Mouse (Mus musculus) erythroblast, embryonic 14.5 days (primary cell): ENCODE results near the gene Gm20075. TPM values are rescaled to one million over a fixed set of nuclear protein-coding genes. Genes with fewer than 3 reads are reported as not detected.
"Not testable (repeated sequence)": the region's sequence is repeated elsewhere in the genome, so short reads cannot be mapped to it uniquely, and the experiment has no call there.

ENCODE experiments used
- H3K27me3 ChIP-seq: 2 replicates; pipeline ENCODE4 v1.6.1; 2012; ENCODE audit warnings: inconsistent platforms; ENCODE audit not compliant: control insufficient read depth
- H3K36me3 ChIP-seq: 2 replicates; pipeline ENCODE4 v1.6.1; 2012; ENCODE audit warnings: mild to moderate bottlenecking, inconsistent platforms; ENCODE audit not compliant: control insufficient read depth
- H3K4me1 ChIP-seq: 2 replicates; pipeline ENCODE4 v1.6.1; 2012; ENCODE audit warnings: inconsistent platforms; ENCODE audit not compliant: control insufficient read depth
- H3K4me3 ChIP-seq: replicated peaks from 2 replicates; pipeline ENCODE3; 2012; ENCODE audit warnings: moderate library complexity, mild to moderate bottlenecking, inconsistent platforms
- H3K9me3 ChIP-seq: 2 replicates; pipeline ENCODE4 v1.6.1; 2012; ENCODE audit warnings: low read length, inconsistent platforms, mixed read lengths; ENCODE audit not compliant: control insufficient read depth
- GATA1 ChIP-seq: IDR thresholded peaks from 2 replicates; pipeline ENCODE4 v1.6.1; 2012; ENCODE audit warnings: low read length, inconsistent platforms, mixed read lengths
- TAL1 ChIP-seq: IDR thresholded peaks from 3 replicates; pipeline ENCODE4 v1.6.1; 2012; ENCODE audit warnings: low read length, inconsistent platforms, mixed read lengths
- polyA plus RNA-seq: library from polyadenylated mRNA; stranded (reverse); fragments of >175 nt; gene quantifications from 2 replicates; pipeline ENCODE4 v1.2.3, GENCODE M21; 2012

Gm20075 gene
- 0.02 and 0.06 TPM in 2 replicates for polyA plus RNA-seq

DNA sequence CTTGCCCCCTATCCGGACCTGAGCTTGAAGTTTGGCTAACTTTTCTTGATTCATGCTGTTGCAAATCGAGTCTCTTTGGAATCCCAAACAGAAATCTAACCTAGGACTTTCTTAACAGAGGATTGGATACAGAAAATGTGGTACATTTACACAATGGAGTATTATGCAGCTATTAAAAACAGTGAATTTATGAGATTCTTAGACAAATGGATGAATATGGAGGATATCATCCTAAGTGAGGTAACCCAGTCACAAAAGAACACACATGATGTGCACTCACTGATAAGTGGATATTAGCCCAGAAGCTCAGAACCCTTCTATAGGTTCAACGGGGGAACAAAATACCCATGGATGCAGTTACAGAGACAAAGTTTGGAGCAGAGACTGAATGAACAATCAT lies at the start of gene Gm20075:
Gene Gm20075, minus strand, starts transcription at position 101 of the 400 bp plus-strand sequence.
- H3K4me1 ChIP-seq, H3K9me3 ChIP-seq, H3K27me3 ChIP-seq, H3K36me3 ChIP-seq, H3K4me3 ChIP-seq: not testable (repeated sequence)

DNA sequence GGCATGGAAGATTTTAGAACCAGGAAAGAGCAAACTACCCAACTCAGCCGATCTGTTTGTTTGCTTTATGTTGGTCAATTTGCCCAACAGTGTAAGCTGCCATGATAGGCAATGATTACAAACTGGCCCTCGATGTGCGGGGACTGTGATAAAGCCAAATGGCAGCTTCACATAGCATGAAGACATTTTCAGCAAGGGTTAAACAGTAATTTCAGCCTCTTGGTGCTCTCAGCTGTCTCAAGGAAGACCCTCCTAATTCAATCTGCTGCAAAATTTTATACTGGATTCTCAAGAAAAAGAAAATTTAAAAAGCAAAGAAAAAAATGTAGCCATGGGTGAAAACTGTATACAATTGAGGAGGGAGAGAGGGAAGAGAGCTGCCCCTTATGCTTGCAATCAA lies 47.9 kb upstream of the Gm20075 start:
- H3K4me3 ChIP-seq, result no peak overlapping the region
- no peaks in the 10 kb centered on the region for H3K4me1 ChIP-seq
- peaks cover 50% of the 10 kb centered on the region for H3K27me3 ChIP-seq
- no peaks in the 10 kb centered on the region for H3K9me3 ChIP-seq
- TF ChIP-seq GATA1 (no peak), TAL1 (no peak)
- no peaks in the 10 kb centered on the region for H3K36me3 ChIP-seq

DNA sequence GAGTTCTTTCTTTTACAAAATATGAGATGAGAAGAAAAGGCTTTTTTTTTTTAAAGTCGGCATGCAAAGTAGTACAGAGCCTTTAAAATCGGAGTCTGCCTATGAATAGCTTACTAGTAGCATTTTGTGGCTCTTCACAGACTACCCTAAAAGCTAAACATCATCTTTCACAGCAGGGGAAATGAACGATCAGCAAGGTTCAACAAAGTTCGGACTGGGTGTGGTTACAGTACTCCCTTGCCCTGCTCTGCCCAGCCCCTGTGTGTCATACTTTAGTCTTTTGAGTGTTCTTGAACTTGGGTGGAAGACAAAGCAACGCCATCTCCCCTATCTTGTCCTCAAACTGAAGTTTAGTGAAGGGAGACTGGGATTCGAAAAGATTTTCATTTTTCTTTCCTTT lies 45.5 kb upstream of the Gm20075 start:
- peaks cover 26% of the 10 kb centered on the region for H3K27me3 ChIP-seq
- TF ChIP-seq TAL1, result no peak
- no peak for TF ChIP-seq GATA1
- H3K36me3 ChIP-seq, result no peaks in the 10 kb centered on the region
- no peak overlapping the region for H3K4me3 ChIP-seq
- H3K9me3 ChIP-seq, result no peaks in the 10 kb centered on the region
- no peaks in the 10 kb centered on the region for H3K4me1 ChIP-seq

DNA sequence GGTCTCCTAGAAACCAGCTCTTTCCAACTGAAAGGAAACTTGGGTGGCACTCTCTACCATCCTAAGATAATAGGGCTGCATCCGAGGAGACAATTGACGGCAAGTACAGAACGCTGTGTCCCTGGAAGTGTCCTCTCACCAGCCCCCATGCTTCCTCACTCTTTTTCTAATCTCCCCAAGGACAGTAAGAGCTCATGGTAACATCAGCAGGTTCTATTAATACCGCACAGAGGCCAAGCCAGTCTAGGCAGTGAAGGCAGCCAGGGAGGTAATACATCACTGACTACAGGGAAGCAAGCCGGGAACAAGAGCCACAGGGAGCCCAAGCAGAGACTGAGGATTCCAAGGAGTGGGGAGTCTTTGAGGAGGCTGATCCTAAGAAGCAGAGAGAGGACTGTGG lies 43.8 kb upstream of the Gm20075 start:
- TF ChIP-seq GATA1 (no peak), TAL1 (no peak)
- H3K4me3 ChIP-seq, result no peak overlapping the region

DNA sequence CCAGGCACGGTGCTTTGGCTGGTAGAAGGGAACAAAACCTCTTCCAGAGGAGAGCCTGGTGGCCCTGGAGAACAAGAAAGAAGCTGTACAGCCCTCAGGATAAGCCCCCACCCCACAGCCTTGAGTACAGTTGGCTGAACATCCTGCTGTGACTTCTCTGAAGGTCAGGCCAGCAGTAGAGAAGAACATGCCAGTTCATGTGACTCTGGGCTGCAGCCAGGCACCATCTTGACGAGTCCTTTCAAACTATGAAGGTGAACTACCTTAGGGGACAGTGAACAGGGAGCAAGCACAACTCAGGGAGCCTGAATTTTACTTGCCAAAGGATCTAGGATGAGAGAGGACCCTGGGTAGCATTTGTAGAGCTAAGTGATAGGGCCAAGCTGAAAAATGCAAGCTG lies 31.5 kb upstream of the Gm20075 start:
- TF ChIP-seq TAL1 (no peak), GATA1 (no peak)
- H3K9me3 ChIP-seq, result no peaks in the 10 kb centered on the region
- H3K27me3 ChIP-seq, result no peaks in the 10 kb centered on the region
- H3K4me3 ChIP-seq, result no peak overlapping the region
- peaks cover 2% of the 10 kb centered on the region; the same call in 1 of the 2 replicates for H3K4me1 ChIP-seq
- H3K36me3 ChIP-seq, result no peaks in the 10 kb centered on the region

More for the DNA sequence above, 43.8 kb upstream of the Gm20075 start:
- H3K9me3 ChIP-seq, result no peaks in the 10 kb centered on the region
- peaks cover 9% of the 10 kb centered on the region for H3K27me3 ChIP-seq
- no peaks in the 10 kb centered on the region for H3K36me3 ChIP-seq
- H3K4me1 ChIP-seq, result no peaks in the 10 kb centered on the region

DNA sequence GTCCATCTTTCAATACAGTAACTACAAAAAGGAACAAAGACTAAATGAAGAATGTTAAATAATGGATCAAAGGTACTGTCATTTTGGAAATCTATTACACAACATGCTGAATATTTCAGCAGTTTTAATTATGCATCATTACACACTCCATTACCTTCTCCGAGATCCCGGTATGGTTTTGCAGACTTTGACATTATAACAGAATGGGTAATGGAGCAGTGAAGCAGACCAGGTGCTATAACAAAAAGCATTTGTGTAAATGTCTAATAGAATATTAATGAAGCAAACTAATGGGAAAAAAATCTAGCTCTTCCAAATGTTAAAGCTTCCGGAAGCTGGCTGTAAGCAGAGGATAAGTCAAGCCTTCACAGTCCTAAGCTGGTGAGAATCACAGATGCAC lies 29.6 kb upstream of the Gm20075 start:
- Histone ChIP-seq H3K9me3 (no peaks in the 10 kb centered on the region), H3K36me3 (no peaks in the 10 kb centered on the region), H3K4me1 (no peaks in the 10 kb centered on the region; the same call in 1 of the 2 replicates), H3K4me3 (no peak overlapping the region), H3K27me3 (no peaks in the 10 kb centered on the region)
- TF ChIP-seq TAL1 (no peak), GATA1 (no peak)

DNA sequence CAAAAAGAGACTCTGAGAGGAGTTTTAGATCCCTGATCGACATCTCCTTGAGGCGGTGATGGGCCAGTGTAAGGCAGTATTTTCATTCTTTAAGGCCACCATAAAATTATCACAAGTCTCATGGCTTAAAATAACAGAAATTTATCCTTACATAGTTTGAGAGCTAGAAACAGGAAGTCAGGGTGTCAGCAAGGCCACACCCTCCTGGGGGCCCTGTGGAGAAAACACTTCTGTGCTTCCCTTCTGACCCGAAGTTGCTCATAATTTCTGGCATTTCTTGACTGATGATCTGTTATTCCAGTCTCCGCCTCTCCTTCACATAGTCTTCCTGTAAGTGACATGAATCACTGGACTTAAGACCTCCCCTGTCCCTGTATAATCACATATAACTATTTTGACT lies 25.2 kb upstream of the Gm20075 start:
- no peaks in the 10 kb centered on the region for H3K36me3 ChIP-seq
- TF ChIP-seq TAL1 (no peak), GATA1 (no peak)
- H3K9me3 ChIP-seq, result no peaks in the 10 kb centered on the region
- no peak overlapping the region for H3K4me3 ChIP-seq
- H3K27me3 ChIP-seq, result no peaks in the 10 kb centered on the region
- no peaks in the 10 kb centered on the region for H3K4me1 ChIP-seq

DNA sequence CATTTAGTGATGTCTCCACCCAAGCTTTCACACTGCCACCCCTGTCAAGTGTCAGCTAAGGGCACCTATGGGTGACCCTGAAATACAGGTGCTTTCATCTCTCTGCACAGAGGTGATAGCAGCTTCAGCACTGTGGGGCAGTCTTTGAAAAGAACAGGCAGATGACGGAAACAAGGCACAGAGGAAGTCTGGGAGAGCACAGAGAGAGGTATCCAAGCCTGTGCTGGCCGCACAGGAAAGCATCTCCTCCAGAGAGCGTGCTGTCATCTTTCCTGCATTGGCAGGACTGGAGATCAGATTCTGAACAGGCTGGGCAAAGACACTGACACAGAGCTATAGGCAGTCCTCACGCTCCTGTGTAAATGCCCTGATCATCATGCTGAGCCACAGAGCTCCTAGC lies 9.8 kb upstream of the Gm20075 start:
- TF ChIP-seq GATA1 (no peak), TAL1 (no peak)
- H3K36me3 ChIP-seq, result no peaks in the 10 kb centered on the region
- H3K27me3 ChIP-seq, result no peaks in the 10 kb centered on the region
- H3K4me3 ChIP-seq, result no peak overlapping the region
- no peaks in the 10 kb centered on the region for H3K4me1 ChIP-seq
- H3K9me3 ChIP-seq, result no peaks in the 10 kb centered on the region

DNA sequence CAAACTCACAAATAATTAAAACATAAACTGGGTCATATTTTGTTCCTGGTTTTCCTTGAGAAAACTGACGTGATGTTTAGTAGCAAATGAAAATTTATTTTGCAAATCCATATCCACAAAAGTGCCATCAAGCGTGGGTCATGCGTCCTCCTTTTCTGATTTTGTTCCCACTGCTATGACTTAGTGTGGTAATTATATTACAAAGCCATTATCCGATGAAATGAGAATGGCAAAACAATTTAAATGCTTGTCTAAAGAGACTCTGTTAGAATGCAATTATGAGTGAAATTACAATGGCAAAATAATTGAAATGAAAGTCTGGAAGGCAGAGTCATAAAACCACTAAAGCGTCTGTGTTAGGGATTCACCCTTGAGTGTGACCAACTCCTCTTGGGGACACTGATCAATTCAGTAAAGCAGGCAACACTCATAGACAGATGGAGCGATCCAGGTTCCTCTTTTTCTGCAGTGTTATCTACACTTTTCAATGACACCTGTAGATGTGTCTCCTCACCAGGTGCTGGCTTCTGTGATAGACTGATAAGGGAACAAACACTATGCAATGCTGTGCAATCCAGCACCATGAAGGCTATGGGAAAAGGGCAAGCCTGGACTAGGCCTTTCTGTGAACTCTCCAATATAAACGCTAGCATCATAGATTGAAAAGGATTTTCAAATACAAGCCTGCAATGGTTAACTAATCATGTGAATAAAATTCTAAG lies 4.6 kb upstream of the Gm20075 start:
- TF ChIP-seq GATA1, result no peak
- no peak for TF ChIP-seq TAL1
- no peaks in the 10 kb centered on the region for H3K4me1 ChIP-seq
- H3K27me3 ChIP-seq, result no peaks in the 10 kb centered on the region
- H3K4me3 ChIP-seq, result no peak overlapping the region
- no peaks in the 10 kb centered on the region for H3K9me3 ChIP-seq
- no peaks in the 10 kb centered on the region for H3K36me3 ChIP-seq

DNA sequence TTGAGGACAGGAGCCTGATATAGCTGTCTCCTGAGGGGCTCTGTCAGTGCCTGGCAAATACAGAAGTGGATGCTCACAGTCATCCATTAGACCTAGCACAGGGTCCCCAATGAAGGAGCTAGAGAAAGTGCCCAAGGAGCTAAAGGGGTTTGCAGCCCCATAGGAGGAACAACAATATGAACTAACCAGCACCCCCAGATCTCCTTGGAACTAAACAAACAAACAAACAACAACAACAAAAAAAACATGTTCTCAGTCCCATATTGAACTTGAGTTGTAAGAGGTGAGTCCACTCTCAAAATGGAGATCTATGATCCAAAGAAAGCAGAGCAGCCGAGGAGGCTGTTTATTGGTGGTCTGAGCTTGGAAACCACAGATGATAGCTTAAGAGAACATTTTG lies 578 bp upstream of the Gm20075 start, which contains the start of gene Gm17190:
Gene Gm17190, plus strand, starts transcription at position 301 of the 400 bp plus-strand sequence.
- not testable (repeated sequence) for H3K4me1 ChIP-seq, H3K4me3 ChIP-seq, H3K9me3 ChIP-seq, H3K27me3 ChIP-seq, H3K36me3 ChIP-seq
